7 mouse cellular contexts compared by ENCODE assay signal in genomic region chr19:45161093-45161492, GRCm38 (mm10). TPM values are rescaled to one million over a fixed set of nuclear protein-coding genes. Genes with fewer than 3 reads are reported as not detected.
DNase-seq lines count a peak whose midpoint lies in the region; ATAC-seq and TF ChIP-seq lines count a peak whose summit lies in the region.

No protein-coding gene starts in this region.

- no peak overlapping the region for H3K9ac ChIP-seq in intestine, embryonic 16.5 days (ENCODE audit: low read depth, low read length)
- H3K9ac ChIP-seq in liver, embryonic 11.5 days (ENCODE audit: low read depth, low read length): no peak overlapping the region

- H3K9me3 ChIP-seq in E14TG2a.4 (ENCODE audit: low read length): no peaks in the 10 kb centered on the region
- H3K9me3 ChIP-seq in intestine, embryonic 16.5 days (ENCODE audit: control insufficient read depth, low read length): no peaks in the 10 kb centered on the region
- no peaks in the 10 kb centered on the region for H3K9me3 ChIP-seq in liver, embryonic 11.5 days (ENCODE audit: control insufficient read depth, low read length)

- H3K4me3 ChIP-seq in E14TG2a.4 (replicated peaks; ENCODE audit: low read length): 0 out of 2 replicates have a peak overlapping the region, but pooled peaks have one; percentile 32
- H3K4me3 ChIP-seq in intestine, embryonic 16.5 days (ENCODE audit: low read length): peak overlapping the region; percentile 2; the same call in 1 of the 2 replicates
- H3K4me3 ChIP-seq in liver, embryonic 11.5 days (ENCODE audit: low read depth, low read length): no peak overlapping the region; the same call in 1 of the 2 replicates

- H3K4me1 ChIP-seq in E14TG2a.4 (replicated peaks; ENCODE audit: low read depth, low read length): peaks cover 47% of the 10 kb centered on the region
- no peaks in the 10 kb centered on the region for H3K4me1 ChIP-seq in intestine, embryonic 16.5 days (ENCODE audit: control insufficient read depth, insufficient read depth, low read length)
- no peaks in the 10 kb centered on the region for H3K4me1 ChIP-seq in liver, embryonic 11.5 days (replicated peaks; ENCODE audit: control insufficient read depth, insufficient read depth, low read length)

- peak; percentile 65 for TF ChIP-seq CTCF in E14TG2a.4 (conservative IDR thresholded peaks at IDR 0.05; ENCODE audit: low read length)

- H3K36me3 ChIP-seq in E14TG2a.4 (ENCODE audit: insufficient read depth, low read length): no peaks in the 10 kb centered on the region
- no peaks in the 10 kb centered on the region for H3K36me3 ChIP-seq in intestine, embryonic 16.5 days (ENCODE audit: control insufficient read depth, insufficient read depth, low read length)
- no peaks in the 10 kb centered on the region for H3K36me3 ChIP-seq in liver, embryonic 11.5 days (ENCODE audit: control insufficient read depth, insufficient read depth, low read length)

- DNase-seq in A20 (ENCODE audit: low read depth, low spot score): peak; percentile 81
- peak; percentile 51 to 55 for DNase-seq in frontal cortex, postnatal 36 days (ENCODE audit: low spot score in 2 of 2)
- no peak for DNase-seq in liver, embryonic 11.5 days (ENCODE audit: low spot score)
- DNase-seq in right cerebral cortex, adult 2 months (ENCODE audit: low spot score in 2 of 2): peak; percentile 58 to 59

- ATAC-seq in cerebellum, adult (ENCODE audit: insufficient number of reproducible peaks, low FRiP score, low TSS enrichment): peak; percentile 26; the same call in 1 of the 2 replicates
- ATAC-seq in intestine, embryonic 16.5 days: no peak
- no peak for ATAC-seq in liver, embryonic 11.5 days (replicated peaks; ENCODE audit: low FRiP score)

- peaks cover 79% of the 10 kb centered on the region for H3K27me3 ChIP-seq in E14TG2a.4 (ENCODE audit: insufficient read depth, low read length)
- H3K27me3 ChIP-seq in intestine, embryonic 16.5 days (replicated peaks; ENCODE audit: control insufficient read depth, insufficient read depth, low read length): peaks cover 92% of the 10 kb centered on the region
- H3K27me3 ChIP-seq in liver, embryonic 11.5 days (replicated peaks; ENCODE audit: control insufficient read depth, insufficient read depth, low read length): peaks cover 97% of the 10 kb centered on the region

- 0 out of 2 replicates have a peak overlapping the region, but pooled peaks have one; percentile 22 for H3K4me2 ChIP-seq in intestine, embryonic 16.5 days (ENCODE audit: low read depth, low read length)
- peak overlapping the region; percentile 24 for H3K4me2 ChIP-seq in liver, embryonic 11.5 days

- no peak overlapping the region for H3K27ac ChIP-seq in intestine, embryonic 16.5 days (ENCODE audit: low read length)
- no peak overlapping the region for H3K27ac ChIP-seq in liver, embryonic 11.5 days (ENCODE audit: low read depth, low read length)

- under 1% methylated on average over 12 of the region's 12 CpGs for WGBS in intestine, embryonic 16.5 days
- 2% methylated on average over 12 of the region's 12 CpGs for WGBS in liver, embryonic 11.5 days

RNA-seq across cellular contexts. Expression of gene Tlx1, which starts 10.6 kb away (rescaled TPM):
- 0.06 TPM in 1 of 2 replicates, not detected in the other for polyA plus RNA-seq in intestine, embryonic 16.5 days (2015; fragmentation: Nextera tagmentation; extraction: Ambion mirVana)
- 0.29 and 0.32 TPM in 2 replicates for polyA plus RNA-seq in liver, embryonic 11.5 days (2014; fragmentation: Nextera tagmentation; extraction: Ambion mirVana)
